Mouse (Mus musculus) megakaryocyte-erythroid progenitor cell, adult 5-6 weeks (primary cell): ENCODE results near the gene Ric8b. TPM values are rescaled to one million over a fixed set of nuclear protein-coding genes. Genes with fewer than 3 reads are reported as not detected.
A peak's percentile ranks its signal among the peaks of the same experiment; 100 is the strongest.

Source experiments
- ATAC-seq: replicated peaks from 2 replicates; pipeline ENCODE4 v1.8.0; 2016; ENCODE audit warnings: mild to moderate bottlenecking, inconsistent platforms; ENCODE audit not compliant: severe bottlenecking, poor library complexity, low FRiP score, low TSS enrichment
- total RNA-seq, 2 experiments: library from RNA; stranded (forward) in 1 of 2; stranded (reverse) in 1 of 2; fragments of 200-1000, 215-1000 nt in 1 of 2; fragments of >200 nt in 1 of 2; fragmentation: Nextera tagmentation in 1 of 2; gene quantifications; 2 replicates each; pipeline ENCODE4 v1.2.3; 2014 to 2017

Ric8b gene
- total RNA-seq (2014; fragmentation: Nextera tagmentation) (10.4 and 14.1 TPM in 2 replicates), total RNA-seq (2017) (13.7 and 18.3 TPM in 2 replicates)

DNA sequence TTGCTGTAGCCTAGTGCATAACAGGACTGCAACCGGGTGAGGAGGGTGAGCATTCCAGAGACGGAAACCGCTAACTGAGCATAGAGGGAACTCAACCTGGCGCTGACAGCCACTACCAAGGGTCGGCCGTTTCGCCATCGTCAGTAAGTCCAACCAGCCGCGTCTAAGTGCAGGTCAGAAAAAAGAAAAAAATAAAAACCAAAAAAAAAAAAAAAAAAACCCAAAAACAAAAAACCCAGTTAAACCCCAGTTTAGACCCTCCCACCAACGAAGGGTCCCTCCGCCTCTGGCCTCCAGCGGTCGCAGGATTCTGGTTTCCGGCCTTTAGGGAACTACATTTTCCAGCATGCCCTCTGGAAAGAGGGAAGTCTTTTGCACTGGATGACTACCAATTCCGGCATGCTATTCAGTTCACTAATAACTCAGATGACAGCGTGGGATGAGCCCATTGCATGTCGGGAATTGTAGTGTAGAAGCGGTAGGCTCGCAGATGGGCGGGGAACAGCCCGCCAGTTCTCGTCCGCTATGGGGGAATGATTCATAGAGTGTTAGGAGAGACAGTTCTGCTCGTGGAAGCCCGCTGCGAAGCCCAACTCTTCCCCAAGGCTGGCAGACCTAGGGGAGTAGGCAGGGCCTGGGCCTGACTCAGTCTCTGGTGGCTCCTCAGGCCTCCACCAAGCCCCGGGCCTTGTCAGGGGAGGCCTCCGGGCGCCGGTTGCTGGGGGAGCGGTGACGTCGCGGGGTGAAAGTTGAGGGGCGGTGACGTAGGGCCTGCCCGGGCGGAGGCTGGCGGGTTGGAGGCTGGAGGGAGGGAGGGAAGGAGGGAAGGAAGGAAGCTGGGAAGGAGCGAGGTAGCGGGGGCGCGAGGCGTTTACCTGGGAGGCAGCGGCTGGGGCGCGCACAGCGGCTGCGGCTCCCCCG is at the start of gene Ric8b:
Gene Ric8b (plus strand): TSS at position 807 of the 921 bp plus-strand sequence.
- peak; percentile 98 for ATAC-seq

DNA sequence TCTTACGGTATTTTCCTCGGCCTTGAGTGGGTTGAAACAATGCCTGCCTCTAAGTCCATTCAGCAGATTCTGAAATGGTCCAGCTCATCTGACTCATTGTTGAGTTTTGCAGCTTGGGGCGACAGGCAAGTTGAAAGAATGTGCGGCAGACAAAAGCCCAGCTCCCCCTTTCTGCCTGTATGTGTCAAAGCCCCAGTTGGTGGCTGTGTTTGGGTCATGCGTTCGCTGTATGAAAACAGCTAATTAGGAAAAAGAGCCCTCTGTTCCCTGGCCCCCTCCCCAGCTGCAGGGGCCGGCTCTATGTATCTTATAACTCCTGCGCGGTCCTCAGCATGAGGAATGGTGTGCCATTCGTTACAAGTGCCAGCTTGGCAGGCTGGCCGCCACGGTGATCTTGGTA is 46.1 kb upstream of the Ric8b start:
- no peak for ATAC-seq

DNA sequence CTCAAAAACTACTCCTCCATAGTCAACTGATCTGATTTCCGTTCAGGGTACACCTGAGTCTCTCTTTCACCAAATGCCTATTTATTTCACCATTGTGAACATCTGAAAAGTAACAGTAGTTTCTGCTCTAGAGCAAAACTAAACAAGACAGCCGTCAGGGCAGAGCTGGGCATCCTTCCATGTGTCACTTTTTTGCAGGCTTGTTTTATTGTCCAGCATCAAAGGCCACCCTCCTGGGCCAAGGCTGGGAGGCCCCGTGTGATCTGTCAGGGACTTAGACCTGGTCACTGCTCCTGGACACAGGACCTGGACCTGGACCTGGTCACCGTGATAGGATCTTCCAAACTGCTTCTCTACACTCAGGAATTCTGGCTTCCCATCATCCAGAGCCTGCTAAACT is 45.5 kb upstream of the Ric8b start:
- no peak for ATAC-seq

DNA sequence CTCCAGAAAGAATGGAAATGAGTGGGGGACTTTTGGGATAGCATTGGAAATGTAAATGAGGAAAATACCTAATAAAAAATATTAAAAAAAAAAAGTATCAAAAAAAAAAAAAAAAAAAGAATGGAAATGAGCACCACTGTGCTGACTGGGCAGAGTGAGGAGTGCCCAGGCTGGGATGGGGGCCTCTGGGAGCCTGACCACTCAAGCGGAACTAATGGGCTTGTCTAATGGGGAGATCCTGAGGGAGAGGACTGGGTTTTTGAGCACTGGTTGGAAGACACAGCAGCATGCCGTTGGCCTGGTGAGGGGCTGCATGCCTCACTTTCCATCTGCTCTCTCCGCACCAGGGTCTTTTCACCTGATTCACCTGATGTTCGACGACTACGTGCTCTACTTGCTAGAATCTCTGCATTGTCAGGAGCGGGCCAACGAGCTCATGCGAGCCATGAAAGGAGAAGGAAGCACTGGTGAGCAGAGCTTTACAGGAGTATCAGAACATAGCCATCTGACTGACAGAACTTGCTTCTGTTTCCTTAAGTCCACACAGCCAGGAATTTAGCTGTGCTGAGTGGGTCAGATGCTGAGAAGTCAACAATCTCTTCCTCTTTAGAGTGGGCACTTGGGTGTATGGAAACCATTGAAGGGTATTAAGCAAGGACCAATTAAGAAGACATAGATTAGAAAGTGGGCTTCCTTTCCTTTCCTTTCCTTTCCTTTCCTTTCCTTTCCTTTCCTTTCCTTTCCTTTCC is 37.4 kb upstream of the Ric8b start:
- no peak for ATAC-seq

DNA sequence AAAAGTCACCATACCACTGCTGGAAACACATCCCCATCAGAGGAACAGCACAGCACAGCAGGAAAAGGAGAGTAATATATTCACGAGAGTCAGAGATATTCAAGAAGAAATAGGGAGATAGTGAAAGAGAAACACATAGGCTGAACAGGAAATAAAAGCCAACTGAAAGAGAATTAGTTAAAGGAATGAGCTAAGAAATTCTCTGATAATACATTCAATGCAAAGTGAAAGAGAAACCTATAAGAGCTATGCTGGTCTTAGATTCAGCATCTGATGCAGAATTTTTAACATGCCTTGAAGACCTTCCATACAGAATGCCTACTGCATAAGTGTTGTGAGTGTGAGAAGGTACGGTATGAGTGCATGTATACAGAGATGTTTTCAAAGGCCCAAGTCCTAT is 34.9 kb upstream of the Ric8b start:
- ATAC-seq = no peak

DNA sequence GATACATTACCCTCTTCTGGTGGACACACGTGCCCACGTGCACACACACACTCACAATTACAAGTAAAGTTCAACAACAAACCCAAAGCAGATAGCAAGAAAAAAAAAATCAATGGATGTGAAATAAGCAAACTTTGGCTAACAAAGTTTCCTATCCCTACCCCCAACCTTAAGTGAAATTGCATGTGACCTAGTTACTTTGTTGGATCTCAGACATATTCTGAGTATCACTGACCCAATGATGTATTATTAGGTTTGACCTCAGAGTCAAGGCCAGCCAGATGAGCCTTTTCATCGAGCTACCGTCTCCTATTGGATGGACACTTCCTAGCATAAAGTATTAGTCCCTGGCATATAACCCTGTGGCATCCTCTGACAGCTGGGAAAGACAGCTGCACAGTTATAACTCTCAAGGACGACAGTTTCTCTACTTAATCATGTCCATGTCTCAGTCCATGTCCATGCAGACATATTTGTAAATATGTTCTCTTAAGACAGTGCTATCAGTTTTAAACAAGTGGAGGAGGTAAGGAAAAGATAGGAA is 32.0 kb upstream of the Ric8b start:
- ATAC-seq = no peak; the same call in none of the 2 replicates

DNA sequence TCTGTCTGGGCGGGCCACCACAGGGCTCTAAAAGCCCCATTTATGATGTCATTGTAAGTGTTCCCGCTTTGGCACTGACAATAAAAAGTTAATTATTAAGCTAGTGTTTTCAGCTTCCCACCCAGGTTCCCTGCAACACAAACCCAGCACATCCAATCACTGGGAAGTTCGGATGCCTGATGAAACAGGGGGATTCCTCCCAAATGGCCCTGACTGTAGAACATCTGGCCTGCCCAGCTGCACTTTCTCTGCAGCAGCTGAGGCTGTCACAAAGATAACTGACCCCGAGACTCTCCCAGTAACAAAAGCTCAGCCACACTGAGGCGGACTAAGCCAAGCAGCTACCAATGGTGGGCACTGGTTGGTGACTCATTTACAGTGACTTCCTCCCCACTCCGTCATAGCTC is 31.2 kb upstream of the Ric8b start:
- no peak for ATAC-seq

DNA sequence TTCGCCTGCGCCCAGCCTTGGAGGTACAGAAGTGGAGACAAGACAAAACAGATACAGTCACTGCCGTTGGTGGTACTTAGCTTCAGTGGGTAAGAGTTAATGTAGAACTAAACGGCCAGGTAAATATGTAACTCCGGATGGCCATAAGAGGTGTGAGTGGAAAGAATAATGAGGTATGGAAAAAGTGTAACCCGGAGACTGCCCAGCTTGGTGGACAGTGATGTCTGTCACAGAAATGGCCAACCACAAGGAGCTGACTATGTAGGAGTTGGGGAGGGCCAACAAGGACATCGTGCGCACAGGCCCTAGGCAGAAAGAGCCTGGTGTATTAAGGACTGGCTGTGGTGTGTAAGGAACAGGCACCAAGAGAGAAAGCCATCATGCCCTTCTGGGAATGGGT is 30.6 kb upstream of the Ric8b start:
- ATAC-seq = no peak

DNA sequence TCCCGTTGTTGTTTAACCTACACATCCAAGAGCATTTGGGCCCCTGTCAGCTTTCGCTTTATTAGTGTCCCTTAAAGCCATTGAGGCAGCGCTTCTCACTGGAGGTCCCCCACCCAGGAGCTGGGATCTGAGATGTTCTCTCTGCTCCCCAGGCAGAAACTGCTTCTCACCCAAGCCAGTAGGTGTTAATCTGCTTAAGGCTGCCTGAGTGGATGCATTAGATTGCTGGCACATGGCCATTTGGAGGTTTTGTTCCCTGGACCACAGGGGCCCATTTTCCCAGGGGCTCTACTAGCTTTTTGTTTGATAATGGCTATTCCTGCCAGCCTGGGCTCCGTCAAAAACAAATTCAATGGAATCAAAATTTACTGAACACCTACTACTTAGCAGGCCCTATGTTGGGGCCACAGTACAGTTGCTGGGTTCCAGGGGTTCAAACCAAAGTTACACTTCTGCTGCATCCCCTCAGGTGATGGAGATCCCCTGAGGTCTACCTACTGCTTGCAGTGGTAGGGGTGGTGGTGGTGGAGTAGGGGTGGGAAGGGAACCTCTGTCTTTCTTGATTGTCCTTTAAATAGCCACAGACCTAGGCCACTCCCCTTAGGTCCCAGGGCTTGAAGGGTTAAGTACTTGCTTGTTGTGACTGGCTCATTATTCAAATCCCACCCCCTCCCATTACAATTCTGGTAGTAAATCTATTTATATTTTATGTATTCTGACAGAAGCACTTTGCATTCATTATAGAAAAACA is 28.1 kb upstream of the Ric8b start:
- ATAC-seq = no peak

DNA sequence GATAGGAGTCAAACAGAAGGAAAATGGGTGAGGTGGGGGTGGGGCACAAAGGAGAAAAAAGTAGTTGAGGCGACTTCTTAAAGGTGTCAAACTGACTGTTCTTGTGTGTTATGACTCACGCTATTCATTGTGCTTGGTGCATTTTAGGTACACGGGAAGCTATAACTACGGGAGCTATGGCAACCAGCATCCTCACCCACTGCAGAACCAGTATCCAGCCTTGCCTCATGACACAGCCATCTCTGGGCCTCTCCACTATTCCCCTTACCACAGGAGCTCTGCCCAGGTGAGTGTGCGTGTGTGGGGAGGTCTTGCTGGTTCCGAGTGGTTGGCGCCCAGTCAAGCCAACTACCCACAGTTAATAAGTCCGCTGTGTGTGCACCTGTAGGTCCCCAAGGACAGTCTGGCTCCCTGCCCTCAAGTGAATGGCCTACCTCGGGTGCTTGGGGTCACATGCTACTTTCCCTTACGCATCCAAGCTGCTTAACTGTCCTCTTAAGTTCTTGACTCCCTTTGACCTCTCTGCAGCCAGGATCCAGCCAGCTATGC is 21.5 kb upstream of the Ric8b start:
- ATAC-seq = no peak

DNA sequence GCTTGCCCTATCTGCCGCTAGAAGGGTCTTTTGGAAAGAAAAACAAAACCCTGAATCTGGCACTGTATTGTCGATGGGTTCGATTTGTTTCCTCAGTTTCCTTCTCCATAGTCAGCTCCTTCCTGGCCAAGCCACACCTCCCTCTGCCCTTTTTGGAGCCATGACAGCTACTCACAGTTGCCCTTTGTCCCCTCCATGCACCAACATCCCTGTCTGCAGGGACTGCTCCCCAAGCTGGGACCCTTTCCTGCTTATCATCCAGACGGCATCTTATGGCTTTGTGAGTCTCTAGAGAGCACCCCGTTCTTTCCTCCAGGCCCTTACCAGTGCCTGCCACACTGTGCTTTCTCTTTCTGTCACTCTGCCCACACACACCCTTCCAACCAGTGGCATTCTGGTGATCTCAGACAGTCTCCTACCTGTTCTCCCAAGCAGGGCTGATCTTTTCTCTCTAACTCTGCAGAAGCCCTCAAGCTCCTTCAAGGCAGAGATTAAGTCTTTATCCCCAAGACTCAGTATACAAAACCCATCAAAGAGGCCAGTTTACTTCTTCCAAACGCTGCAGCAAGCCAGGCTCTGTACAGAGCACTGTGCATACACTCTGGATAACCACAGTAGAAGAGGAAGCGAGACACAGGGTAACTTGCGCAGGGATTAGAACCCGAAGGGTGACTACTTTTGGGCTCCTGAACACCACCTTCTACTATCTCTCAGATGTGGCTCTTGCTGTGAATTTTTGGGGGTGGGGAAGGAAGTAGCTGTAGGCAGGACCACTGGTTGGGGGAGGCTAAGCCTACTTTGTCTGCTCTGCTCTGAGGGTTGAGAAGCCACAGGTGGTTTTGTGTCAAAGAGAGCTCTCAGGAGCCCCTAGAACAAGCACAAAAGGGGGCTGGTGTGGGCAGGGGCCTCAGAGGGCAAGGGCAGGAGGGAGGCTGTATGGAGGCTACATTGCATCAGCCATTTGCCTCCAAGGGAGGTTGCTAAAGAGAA is 20.2 kb upstream of the Ric8b start:
- 0 out of 2 replicates have a peak, but pooled peaks have one; percentile 6 for ATAC-seq

DNA sequence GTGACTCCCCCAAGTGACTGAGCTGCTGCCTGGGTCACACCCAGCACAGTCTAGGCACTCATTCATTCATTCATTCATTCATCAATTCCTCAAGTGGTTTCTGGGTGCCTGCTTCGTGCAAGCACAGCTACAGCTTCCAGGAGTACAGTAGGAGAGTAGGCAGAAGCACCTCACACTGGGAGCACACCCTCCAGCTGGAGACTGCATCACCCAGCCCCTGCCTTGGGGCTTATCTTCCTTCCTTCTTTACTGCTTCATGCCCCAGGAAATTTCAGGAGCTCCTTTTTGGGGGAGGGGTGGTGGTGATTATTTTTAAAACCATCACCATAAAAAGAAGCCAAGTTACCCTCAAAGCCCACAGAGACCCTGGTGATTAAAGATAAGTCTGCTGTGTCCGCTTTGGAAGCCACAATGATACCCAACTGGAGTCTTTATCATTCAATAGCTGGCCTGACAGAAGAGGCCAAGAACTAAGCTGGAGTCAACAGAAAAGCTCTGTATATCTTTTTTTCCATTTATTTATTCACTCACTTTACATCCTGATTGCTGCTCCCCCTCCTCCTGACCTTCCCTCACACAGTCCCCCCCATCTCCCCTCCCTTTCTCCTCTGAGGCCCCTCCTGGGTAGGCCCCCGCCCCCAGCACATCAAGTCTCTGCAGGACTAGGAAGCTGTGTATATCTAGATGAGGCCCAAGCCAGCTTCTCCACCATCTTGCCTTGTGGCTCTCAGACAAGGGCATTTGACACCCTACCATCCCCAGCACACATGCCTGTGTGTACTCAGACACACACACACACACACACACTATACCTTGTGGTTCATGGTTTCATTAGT is 19.1 kb upstream of the Ric8b start:
- peak; percentile 69 for ATAC-seq

DNA sequence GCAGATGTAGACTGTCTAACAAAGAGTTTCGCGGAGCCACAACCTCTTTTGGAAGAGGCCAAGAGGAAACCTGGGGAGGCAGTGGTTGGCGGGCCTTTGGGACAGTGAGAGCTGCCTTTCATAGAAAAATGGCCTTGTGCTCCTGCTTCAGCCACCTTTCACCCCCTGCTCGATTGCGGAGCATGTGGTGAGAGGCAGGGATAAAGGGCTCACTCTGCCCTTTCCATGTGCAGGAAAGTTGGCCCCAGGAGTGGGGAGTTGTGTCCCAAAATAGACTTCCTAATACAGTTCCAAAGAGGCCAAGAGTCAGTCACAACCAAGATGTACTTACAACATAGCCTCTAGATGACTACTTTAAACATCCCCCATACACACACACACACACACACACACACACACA is 15.7 kb upstream of the Ric8b start:
- no peak for ATAC-seq

DNA sequence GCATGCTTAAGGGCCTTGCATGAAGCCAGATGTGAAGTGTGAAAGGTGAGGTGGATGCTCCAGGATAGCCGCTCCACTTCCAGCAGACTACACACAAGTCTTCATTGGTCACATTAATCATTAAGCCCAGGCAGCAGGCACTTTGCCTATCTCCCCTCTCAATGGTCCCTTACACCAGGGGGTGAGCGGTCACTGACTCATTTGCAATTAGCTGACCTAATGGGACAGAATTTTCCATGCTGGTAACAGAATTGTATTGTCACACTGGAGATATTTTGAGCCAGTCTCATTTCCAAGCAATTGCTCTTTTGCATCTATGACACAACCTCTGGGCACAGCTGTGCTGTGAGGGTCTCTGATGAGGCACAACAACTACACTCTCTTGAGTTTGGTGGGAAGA is 15.2 kb upstream of the Ric8b start:
- no peak for ATAC-seq

DNA sequence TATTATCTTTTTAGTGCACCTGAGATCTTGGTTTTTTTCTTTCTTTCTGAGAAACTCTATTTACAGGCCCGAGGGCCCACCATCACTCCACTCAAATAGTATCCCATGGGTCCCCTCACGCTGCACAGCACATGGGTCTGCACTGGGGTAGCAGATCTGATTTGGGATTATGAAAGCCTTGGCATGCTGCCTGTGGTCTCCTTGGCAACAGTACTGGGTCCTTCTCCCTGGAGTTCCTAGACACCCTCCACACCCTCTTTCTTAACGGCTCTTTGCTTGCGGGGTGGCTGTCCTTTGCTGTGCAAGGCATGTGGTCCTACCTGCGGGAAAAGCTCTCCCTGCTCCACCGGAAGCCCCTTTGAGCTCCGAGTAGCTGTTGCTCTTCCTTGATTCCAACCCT is 14.1 kb upstream of the Ric8b start:
- ATAC-seq = peak; percentile 46; the same call in 1 of the 2 replicates

DNA sequence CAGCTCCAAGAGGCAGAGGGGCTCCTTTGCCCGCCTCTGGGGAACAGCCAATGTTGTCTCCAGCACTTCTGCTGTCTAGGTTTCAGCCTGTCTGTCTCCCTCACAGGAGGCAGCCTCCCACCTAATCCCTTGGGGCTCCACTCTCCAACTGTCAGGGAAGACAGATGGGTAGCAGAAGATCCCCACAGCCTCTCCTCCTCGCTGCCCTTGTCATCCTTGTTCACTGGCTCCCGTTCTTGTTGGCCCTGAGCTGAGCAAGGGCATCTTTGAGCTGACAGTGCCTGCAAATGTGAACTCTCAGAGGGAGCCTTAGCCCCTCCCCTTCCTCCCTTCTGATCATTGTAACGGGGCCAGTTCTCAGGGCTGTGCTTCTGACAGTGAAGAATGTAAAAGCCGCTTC is 13.7 kb upstream of the Ric8b start:
- ATAC-seq = peak; percentile 64

DNA sequence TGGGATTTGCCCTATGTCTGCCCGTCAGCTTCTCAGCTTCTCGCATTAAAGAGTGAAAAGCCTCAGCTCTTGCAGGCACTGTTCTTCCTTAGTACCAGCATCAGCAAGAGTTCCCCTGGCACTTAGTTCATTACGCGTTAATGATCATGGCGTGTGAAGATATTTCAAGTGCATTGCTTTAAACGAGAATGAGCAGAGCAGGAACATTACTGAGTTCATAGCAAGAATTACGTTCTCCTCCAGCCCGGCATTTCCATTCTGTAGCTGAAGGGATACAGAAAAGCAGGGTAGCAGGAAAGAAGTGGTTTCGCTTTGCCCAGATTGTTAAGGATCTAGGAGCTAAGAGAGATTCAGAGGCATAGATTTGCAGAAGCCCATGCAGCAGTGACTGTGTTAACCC is 10.5 kb upstream of the Ric8b start:
- no peak for ATAC-seq
